Mouse (Mus musculus) embryo, embryonic 10.5 days (tissue): ENCODE results near the gene Slc22a20.

ENCODE experiments used
- DNase-seq: peaks from one replicate; pipeline ENCODE4 v3.0.0-alpha.2; 2015; ENCODE audit warnings: low spot score

The Slc22a20 gene

GRCm38 (mm10) chr19:5989585-5989984 lies 3.6 kb upstream of the Slc22a20 start:
- DNase-seq: no peak

GRCm38 (mm10) chr19:5988815-5989452 lies 3.0 kb upstream of the Slc22a20 start:
- peak; percentile 82 for DNase-seq

- no peak for DNase-seq
Measured at GRCm38 (mm10) chr19:5988027-5988814, 2.3 kb upstream of the Slc22a20 start.

- no peak for DNase-seq
Measured at GRCm38 (mm10) chr19:5980477-5980876, 5.5 kb downstream of the Slc22a20 start.

- DNase-seq: no peak
Measured at GRCm38 (mm10) chr19:5977717-5978116, 8.2 kb downstream of the Slc22a20 start.

GRCm38 (mm10) chr19:5975676-5976075 lies 10.3 kb downstream of the Slc22a20 start:
- no peak for DNase-seq

GRCm38 (mm10) chr19:5975112-5975511 lies 10.8 kb downstream of the Slc22a20 start:
- no peak for DNase-seq

- DNase-seq: no peak
Measured at GRCm38 (mm10) chr19:5967664-5968063, 18.3 kb downstream of the Slc22a20 start.

- no peak for DNase-seq
Measured at GRCm38 (mm10) chr19:5966786-5967185, 19.2 kb downstream of the Slc22a20 start.

- no peak for DNase-seq
Measured at GRCm38 (mm10) chr19:5965910-5966309, 20.0 kb downstream of the Slc22a20 start.

- DNase-seq: peak; percentile 92
Measured at GRCm38 (mm10) chr19:5965280-5965679, 20.7 kb downstream of the Slc22a20 start.

GRCm38 (mm10) chr19:5964804-5965203 lies 21.1 kb downstream of the Slc22a20 start:
- DNase-seq: no peak

GRCm38 (mm10) chr19:5963883-5964562 lies 21.9 kb downstream of the Slc22a20 start, which contains the start of gene Pola2:
TSS of gene Pola2 (minus strand) at chr19:5964202.
- DNase-seq: peak; percentile 93

GRCm38 (mm10) chr19:5962651-5963050 lies 23.3 kb downstream of the Slc22a20 start:
- no peak for DNase-seq

- no peak for DNase-seq
Measured at GRCm38 (mm10) chr19:5957371-5957770, 28.6 kb downstream of the Slc22a20 start.

- DNase-seq: peak; percentile 90
Measured at GRCm38 (mm10) chr19:5956685-5957084, 29.3 kb downstream of the Slc22a20 start.

GRCm38 (mm10) chr19:5955704-5956670 lies 30.0 kb downstream of the Slc22a20 start:
- DNase-seq: no peak

GRCm38 (mm10) chr19:5954936-5955335 lies 31.0 kb downstream of the Slc22a20 start:
- no peak for DNase-seq

GRCm38 (mm10) chr19:5954031-5954710 lies 31.8 kb downstream of the Slc22a20 start:
- no peak for DNase-seq

GRCm38 (mm10) chr19:5953201-5953770 lies 32.7 kb downstream of the Slc22a20 start:
- no peak for DNase-seq
